Mouse (Mus musculus) urinary bladder, adult 2 months (tissue): Measurements from ENCODE around the gene Slc5a8. TPM values are rescaled to one million over a fixed set of nuclear protein-coding genes. Genes with fewer than 3 reads are reported as not detected.

ENCODE experiments used
- DNase-seq: peaks from one replicate; pipeline ENCODE4 v3.0.0; 2022; ENCODE audit warnings: low spot score
- polyA plus RNA-seq: library from polyadenylated mRNA; depleted of rRNA; stranded (reverse); fragments of >200 nt; gene quantifications from 2 replicates; pipeline ENCODE4 v1.2.3, GENCODE M21; 2012; rRNA removed

Gene Slc5a8
- polyA plus RNA-seq, result 0.03 and 0.06 TPM in 2 replicates

GRCm38 (mm10) chr10:88885632-88886090 is at the start of gene Slc5a8:
Gene Slc5a8, plus strand, starts transcription at chr10:88885992.
- DNase-seq, result no peak

DNA sequence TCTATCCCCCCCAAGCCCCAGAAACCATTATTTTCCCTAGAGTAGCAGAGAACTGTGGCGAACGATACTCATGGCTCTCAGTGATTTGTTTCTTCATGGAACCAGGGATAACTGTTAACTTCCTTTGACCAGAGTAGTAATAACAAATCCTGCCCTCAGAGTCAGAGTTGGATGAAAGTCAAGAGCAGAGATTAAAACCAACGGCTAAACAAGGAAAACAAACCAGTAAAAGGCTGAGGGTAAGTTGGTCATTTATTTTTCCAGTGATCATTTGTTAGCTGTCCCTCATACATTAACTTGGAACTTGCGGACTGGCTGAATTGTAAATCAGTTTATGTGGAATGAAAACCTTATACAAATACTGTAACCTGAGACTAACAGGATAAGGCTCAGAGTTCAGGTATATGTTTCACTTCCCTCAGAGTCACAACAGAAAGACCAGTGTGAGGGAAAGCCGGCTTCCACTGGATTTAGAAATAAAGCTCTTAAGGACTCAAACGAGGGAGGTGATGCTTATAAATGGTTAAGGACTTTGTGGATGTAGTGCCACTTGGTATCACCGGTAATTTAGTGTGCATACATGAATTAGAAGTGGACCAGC is 36.8 kb upstream of the Slc5a8 start:
- DNase-seq, result no peak

DNA sequence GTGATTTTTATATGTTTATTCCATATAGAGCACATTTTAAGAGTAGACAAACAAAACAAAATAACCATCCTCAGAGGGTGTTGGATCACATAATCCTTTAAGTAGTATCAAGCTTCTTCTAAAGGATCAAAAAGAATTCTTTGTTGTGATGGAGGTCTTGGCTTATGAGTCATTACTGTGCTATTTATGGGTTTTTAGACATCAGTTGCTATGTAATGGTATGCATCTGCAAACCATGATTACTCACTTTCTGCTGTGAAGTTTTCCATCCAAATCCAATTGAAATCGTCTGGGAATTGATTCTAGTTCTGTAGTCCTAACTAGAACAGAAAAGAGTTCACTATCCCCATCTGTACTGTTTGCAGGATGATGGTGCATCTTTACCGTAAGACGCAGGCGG is 35.8 kb upstream of the Slc5a8 start:
- no peak for DNase-seq

DNA sequence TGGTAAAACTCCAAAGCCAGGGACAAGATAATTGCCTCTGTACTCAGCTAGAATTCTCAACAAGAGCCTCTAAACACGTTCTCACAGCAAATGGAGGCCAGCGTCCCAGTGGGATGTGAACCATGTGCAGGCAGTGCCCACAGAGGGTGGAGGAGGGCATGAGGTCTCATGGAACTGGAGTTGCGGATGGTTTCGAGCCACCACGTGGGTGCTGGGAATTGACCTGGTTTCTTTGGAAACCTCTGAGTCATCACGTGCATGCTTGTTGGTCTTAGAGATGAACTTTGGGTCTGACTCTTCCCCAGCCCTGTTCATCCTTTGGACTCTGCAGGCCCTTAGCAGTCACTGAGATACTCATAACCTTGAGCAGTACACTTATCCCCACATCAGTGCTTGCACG is 32.5 kb upstream of the Slc5a8 start:
- DNase-seq, result no peak

- no peak for DNase-seq
Measured at GRCm38 (mm10) chr10:88860911-88861310, 24.9 kb upstream of the Slc5a8 start.

DNA sequence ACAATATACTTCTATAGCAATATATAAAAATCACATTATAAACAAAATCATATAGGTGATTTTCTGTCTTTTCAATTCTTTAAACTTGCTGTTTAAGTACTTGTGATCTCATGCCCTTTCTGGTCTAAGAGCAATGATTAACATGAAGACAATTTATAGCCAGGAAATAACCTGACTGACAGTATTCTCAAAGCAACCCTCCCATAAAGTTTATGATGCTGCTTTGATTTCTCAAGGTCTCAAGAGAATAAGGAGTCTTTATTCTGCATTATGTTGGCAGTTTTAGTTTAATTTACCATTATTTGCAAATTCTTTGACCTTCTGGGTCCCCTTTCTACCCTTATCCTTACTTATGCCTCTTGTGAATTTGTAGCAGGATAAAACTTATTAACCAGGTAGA is 24.4 kb upstream of the Slc5a8 start:
- DNase-seq, result no peak

GRCm38 (mm10) chr10:88862293-88862692 is 23.5 kb upstream of the Slc5a8 start:
- DNase-seq, result no peak

DNA sequence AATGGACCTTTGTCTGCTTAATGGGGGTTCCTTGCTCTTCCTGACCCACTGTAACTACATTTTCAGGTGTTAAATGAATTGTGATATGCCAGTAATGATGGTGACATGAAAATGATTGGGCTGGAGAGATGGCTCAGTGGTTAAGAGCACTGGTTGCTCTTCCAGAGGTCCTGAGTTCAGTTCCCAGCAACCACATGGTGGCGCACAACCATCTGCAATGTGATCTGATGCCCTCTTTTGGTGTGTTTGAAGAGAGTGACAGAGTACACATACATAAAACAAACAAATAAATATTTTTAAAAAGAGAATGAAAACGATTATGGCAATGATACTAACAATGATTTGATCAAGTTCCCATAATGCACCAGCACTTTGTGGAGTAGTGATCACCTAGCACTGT is 19.8 kb upstream of the Slc5a8 start:
- no peak for DNase-seq

GRCm38 (mm10) chr10:88874870-88875269 is 10.9 kb upstream of the Slc5a8 start:
- DNase-seq, result no peak

DNA sequence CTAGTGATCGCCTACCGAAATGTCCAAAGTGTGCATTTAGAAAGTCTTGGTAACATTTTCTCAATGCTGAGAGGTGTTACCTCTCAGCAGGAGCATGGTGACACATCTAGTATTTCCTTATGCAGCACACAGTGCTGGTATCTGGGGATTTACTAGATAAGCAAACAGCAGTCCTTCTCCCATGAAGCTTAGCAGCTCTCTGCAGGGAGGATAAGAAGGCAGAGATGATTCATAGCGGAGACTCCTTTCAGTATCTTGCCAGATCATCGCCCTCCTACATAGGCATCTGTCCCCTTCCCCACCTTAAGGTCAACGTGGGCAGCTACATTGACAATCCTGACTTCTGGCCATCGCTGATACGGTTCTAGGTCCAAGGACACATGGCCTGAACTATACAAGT is 8.4 kb upstream of the Slc5a8 start:
- DNase-seq, result no peak

DNA sequence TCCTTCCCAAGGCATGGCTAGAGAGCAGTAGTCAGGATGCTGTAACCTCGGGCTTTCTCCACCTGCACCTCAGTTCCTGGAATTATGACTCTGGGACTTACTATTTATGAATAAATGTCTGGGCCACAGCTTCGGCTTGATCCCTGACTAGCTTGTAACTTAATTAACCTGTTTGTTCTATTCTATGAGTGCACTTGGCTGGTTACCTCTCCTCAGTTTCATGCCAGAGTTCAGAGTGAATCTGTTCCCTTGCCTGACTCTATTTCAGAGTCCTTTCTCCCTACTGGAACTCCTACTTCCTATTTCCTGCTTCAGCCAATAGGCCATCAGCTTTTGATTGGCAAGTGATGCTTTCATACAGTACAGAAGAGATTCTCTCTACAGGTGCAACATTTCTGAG is 2.1 kb upstream of the Slc5a8 start:
- no peak for DNase-seq

- no peak for DNase-seq
Measured at GRCm38 (mm10) chr10:88884836-88885235, 956 bp upstream of the Slc5a8 start.

GRCm38 (mm10) chr10:88886114-88886513 is 322 bp downstream of the Slc5a8 start:
- no peak for DNase-seq

GRCm38 (mm10) chr10:88888376-88888775 is 2.6 kb downstream of the Slc5a8 start:
- no peak for DNase-seq

DNA sequence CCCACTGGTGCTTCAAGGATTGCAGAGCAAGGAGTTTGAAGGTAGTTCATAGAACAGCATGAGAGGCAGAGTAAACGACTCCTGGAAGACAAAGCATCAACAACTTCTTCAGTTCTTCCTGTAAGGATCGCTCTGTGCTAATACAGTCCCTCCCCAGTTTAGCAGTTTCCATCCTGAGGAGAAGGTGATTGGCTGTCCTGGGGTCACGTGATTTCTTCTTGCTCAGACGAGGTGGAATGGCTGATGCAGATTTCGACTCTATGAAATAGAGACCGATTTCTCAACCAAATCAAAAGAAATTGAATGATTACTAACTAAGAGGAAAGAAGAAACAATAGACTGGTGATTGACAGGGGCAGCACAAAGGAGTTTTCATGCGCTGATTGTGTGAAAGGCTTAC is 5.6 kb downstream of the Slc5a8 start:
- no peak for DNase-seq

- no peak for DNase-seq
Measured at GRCm38 (mm10) chr10:88892560-88893087, 6.8 kb downstream of the Slc5a8 start.

DNA sequence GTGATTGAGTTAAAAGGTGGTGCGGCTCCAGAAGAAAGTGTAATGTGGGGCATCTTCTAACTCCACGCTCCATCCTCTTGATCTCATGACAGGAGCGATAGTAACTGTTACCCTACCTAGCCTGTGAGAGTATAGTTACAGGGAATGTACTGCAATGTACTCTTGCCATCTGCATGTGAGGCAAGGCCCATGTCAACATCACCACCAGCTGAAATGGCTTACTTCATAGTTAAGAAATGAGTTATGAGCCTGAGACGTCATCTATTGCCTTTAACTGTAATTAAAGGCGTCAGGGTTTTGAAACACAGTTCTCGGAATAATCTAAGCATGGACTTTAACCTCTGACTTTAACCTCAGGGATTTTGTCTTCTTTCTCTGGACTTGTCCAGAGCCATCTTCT is 11.2 kb downstream of the Slc5a8 start:
- no peak for DNase-seq

DNA sequence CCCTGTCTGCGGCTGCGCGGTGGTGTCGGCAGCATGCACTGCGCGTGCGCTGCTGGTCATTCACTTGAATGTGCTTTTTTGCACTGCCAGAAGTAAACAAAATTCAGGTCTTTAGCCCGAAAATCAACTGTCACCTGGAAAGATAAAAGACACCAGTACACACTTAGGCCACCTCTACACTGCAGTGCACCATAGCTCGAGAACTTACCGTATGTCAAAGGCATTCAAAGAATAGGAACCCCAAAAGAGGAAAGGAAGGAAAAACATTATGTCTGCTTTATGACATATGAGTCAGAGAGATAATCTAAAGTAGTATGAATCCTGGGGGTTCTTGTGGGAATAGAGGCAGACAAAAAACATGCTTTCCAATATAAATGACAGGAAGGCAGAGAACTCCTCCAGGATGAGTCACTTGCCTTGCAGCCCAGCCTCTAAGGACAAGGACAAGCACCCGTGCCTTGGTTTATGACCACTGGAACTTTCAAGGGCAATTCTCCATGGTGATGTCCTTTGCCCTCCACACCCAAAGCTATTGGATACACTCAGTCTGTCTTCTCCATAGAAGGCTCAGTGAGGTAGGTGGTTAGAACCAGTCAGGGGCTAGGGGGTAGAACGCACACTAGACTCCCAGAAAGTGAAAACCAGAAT is 64.0 kb downstream of the Slc5a8 start:
- no peak for DNase-seq

DNA sequence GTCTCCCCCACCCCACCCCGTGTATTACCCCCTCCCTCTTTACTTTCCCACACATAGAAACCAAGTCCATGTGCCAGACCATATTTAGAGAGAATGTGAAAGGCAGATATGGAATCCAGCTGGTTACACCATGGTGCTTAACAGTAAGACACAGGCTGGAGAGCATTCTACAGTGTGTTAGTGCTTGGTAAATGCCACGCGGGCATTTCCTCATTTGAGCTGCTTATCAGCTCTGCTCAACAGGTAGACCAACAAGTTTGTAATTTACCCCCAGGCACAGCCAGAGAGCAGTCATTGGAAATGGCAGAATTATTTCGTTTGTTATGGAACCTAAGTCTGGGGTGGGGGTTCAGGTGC is 64.5 kb downstream of the Slc5a8 start:
- DNase-seq, result no peak

- no peak for DNase-seq
Measured at GRCm38 (mm10) chr10:88960791-88961190, 75.0 kb downstream of the Slc5a8 start.

DNA sequence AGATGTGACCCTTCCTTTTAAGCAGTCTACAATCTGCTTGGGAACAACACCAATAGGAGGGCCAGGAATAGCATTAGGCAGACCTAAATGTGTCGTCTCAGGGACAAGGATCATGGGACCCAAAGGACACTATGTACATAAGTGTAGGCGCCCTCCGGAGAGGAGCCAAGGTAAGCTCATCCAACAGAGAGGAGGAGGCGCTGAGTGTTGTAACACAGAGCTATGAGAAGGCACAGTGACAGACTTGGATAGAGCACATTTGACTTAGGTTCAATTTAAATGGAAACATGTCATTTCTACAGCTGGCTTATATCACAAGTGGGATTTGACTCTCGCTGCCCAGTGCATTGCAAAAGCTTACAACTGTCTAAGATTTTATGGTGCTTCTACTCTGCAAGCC is 82.8 kb downstream of the Slc5a8 start:
- no peak for DNase-seq

DNA sequence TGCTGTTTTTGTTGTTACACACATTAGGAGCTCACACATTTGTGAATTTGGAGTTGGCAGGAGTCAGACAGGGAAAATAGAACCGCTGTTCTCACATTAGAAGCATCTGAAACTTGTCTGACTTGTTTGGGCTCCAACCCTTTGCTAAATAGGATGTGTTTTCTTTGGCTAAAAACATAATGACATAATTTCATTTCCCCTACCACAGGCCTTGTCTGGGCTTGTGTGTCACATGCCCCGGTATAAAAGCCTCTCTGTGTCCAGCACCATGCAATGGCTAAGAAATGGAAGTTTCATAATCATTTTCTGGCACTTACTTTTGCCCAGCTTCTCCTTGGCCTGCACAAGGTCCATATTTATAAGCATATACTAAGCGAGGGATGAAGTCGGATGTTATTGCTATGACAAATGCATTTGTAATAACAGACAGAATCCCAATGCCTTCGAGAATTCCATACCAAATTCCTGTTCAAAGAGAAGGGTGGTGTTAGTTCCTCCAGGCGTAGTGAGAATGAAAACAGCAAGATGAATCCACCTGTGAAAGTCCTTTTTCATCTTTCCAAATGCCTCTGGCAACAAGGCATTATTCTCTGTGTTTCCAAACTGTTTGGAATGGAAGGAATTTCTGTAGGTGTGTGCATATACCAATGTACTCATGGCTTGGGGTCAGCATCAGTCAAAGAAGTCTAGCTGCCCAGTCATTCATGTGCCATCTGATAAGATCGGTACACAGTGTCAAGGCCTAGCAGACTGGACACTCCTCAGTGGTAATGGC is 85.3 kb downstream of the Slc5a8 start:
- DNase-seq, result no peak

DNA sequence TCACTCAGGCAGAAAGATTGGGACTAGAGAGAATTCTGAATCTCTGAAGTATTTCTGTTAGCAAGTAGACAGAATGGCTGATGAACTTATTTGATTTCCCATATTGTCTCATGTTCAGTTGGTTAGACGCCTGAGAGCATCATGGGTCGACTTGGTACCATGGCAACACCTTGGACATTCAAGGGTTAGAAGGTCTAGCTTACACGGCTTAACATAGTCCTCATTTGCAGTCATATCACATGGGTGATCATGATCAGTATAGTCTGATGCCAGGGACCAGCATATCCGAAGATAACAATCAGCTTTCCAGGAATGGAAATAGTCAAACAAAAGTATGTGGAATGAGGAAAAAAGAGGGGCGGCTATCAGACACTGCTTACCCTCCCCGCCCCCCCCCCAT is 93.1 kb downstream of the Slc5a8 start:
- no peak for DNase-seq
